Mouse (Mus musculus): ENCODE data around the gene Vangl2. TPM values are rescaled to one million over a fixed set of nuclear protein-coding genes. Genes with fewer than 3 reads are reported as not detected.
"Not testable (repeated sequence)": the region's sequence is repeated elsewhere in the genome, so short reads cannot be mapped to it uniquely, and the experiment has no call there.

The Vangl2 gene
- polyA plus RNA-seq, 1 experiment from 2014 or later: 48.9 TPM

DNA sequence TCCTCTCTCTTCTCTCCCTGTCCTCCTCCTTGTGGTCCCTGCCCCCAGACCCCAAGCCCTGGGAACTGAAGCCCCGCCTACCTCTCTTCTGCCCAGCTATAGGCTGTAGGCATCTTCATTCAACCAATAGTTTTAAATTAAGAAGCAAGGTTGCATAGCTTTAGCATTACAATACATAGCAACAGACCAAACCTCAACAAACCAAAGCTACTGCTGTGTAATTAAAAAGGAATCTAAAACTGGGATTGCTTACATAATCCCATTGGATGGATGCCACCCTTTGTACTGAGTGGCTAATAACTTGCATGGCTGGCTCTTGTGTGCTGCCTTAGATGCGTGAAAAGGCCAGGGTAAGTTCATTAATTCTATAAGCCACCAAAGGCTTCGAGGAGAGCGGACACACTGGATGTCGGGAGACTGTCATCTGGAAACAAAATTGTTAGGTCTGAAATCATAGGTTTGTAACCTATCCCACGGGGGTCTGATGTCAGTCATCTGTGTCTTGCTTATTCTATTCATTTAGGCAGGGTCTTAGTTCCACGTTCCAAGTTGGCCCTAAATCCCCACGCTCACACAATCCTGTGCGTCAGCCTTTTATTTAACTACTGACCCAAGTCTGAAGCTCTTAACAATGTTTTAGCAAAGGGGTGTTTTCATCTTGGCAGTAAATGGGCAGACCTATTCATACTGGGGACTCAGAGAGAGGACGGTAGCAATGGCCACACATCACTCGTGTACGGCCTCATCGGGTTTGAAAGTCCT lies 48.1 kb downstream of the Vangl2 start:
- no peak for DNase-seq (ENCODE audit: low spot score)
- peak; percentile 66; the same call in 1 of the 2 replicates for ATAC-seq (ENCODE audit: low FRiP score)
- WGBS: 68% methylated on average over 13 of the region's 13 CpGs
- H3K4me1 ChIP-seq (replicated peaks; ENCODE audit: control insufficient read depth, insufficient read depth, low read length): no peaks in the 10 kb centered on the region
- no peak overlapping the region for H3K9ac ChIP-seq
- no peaks in the 10 kb centered on the region for H3K36me3 ChIP-seq (replicated peaks; ENCODE audit: control insufficient read depth, insufficient read depth)
- no peaks in the 10 kb centered on the region for H3K27me3 ChIP-seq (ENCODE audit: control insufficient read depth, insufficient read depth, low read length)
- no peak overlapping the region for H3K4me2 ChIP-seq (replicated peaks)
- H3K4me3 ChIP-seq (replicated peaks; ENCODE audit: low read length): no peak overlapping the region
- H3K9me3 ChIP-seq (ENCODE audit: control insufficient read depth, low read length): no peaks in the 10 kb centered on the region
- H3K27ac ChIP-seq: no peak overlapping the region

DNA sequence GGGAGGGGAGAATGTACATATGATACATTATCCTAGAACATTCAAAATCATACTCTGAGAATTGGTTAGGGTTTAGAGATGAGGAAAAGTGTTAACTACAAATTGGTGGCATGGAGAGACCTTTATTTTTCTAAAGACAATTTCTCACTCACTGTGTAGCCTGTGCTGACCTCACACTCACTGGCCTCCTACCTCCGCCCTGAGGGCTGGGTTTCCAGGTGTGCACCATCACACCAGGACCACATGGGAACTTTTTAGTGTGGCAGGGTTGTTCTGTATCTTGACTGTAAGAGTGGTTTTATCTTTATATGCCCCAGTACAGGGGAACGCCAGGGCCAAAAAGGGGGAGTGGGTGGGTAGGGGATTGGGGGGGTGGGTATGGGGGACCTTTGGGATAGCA lies 50.4 kb downstream of the Vangl2 start:
- DNase-seq (ENCODE audit: low spot score): no peak
- Histone ChIP-seq H3K9ac (no peak overlapping the region), H3K27me3 (ENCODE audit: control insufficient read depth, insufficient read depth, low read length) (no peaks in the 10 kb centered on the region), H3K4me1 (replicated peaks; ENCODE audit: control insufficient read depth, insufficient read depth, low read length) (no peaks in the 10 kb centered on the region), H3K4me2 (replicated peaks) (no peak overlapping the region), H3K27ac (no peak overlapping the region), H3K9me3 (ENCODE audit: control insufficient read depth, low read length) (0 out of 2 replicates have a peak, but pooled peaks cover 4% of the 10 kb centered on the region), H3K36me3 (replicated peaks; ENCODE audit: control insufficient read depth, insufficient read depth) (no peaks in the 10 kb centered on the region), H3K4me3 (replicated peaks; ENCODE audit: low read length) (no peak overlapping the region)
- 95% methylated on average over 2 of the region's 2 CpGs for WGBS
- ATAC-seq (ENCODE audit: low FRiP score): no peak

DNA sequence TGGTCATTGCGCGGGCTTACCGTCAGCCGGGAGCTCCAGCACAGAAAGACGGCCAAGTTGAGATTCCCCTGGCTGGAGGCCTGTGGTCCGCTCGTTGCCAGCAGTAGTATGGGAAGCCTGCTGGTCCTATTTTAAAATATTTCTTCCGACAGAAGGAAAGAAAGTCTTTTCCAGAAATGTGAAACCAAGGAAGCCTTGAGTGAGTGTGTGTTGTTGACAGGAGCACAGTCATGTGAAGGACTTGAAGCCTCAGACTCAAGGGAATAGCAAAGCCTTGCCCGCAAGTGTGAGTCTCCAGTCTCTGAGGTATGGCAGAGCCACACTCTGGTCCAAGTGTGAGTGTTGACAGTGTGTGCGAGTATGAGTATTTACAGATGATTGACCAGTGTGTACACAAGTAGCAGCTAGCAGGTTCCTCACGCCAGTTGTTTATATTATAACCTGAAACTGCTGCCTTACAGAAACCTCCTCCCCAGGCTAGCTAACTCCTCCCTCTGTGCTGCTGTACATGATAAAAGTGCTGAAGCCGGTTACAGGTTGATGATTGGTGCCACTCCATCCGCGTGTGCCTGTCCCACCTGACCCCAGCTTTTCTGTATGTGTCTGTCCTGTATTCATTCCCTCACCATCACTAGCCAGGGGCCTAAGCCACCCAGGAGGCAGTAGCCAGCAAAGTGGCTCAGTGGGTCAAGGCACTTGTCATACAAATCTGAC lies 51.3 kb downstream of the Vangl2 start:
- no peak overlapping the region for H3K4me3 ChIP-seq (replicated peaks; ENCODE audit: low read length)
- WGBS: 89% methylated on average over 14 of the region's 14 CpGs
- no peaks in the 10 kb centered on the region for H3K27me3 ChIP-seq (ENCODE audit: control insufficient read depth, insufficient read depth, low read length)
- H3K36me3 ChIP-seq (replicated peaks; ENCODE audit: control insufficient read depth, insufficient read depth): no peaks in the 10 kb centered on the region
- H3K9me3 ChIP-seq (ENCODE audit: control insufficient read depth, low read length): 0 out of 2 replicates have a peak, but pooled peaks cover 4% of the 10 kb centered on the region
- H3K27ac ChIP-seq: no peak overlapping the region
- no peak for ATAC-seq (ENCODE audit: low FRiP score)
- H3K4me1 ChIP-seq (replicated peaks; ENCODE audit: control insufficient read depth, insufficient read depth, low read length): no peaks in the 10 kb centered on the region
- H3K9ac ChIP-seq: no peak overlapping the region
- H3K4me2 ChIP-seq (replicated peaks): no peak overlapping the region
- no peak for DNase-seq (ENCODE audit: low spot score)

DNA sequence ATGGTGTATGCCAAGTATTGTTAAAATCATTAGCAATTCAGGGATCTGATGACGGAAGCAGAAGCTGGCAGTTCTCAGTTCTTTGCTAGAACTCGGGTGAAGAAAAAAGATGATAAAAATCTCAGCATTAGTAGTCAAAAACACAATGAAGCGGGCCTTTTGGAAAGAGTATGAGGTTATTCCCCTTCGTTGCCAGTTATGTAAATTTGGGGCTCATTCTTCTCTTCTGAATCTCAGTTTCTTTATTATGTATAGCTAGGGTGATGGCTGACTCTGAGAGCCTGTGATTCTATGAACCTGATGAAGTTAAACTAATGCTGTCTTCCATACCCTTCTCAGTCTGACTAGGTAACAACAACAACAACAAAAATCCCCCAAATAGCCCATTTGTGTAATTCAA lies 52.4 kb downstream of the Vangl2 start:
- DNase-seq (ENCODE audit: low spot score) (no peak), ATAC-seq (ENCODE audit: low FRiP score) (no peak)
- Histone ChIP-seq H3K36me3 (replicated peaks; ENCODE audit: control insufficient read depth, insufficient read depth) (no peaks in the 10 kb centered on the region), H3K4me1 (replicated peaks; ENCODE audit: control insufficient read depth, insufficient read depth, low read length) (peaks cover 6% of the 10 kb centered on the region; the same call in 1 of the 2 replicates), H3K9me3 (ENCODE audit: control insufficient read depth, low read length) (0 out of 2 replicates have a peak, but pooled peaks cover 4% of the 10 kb centered on the region), H3K4me3 (replicated peaks; ENCODE audit: low read length) (no peak overlapping the region), H3K27ac (no peak overlapping the region), H3K9ac (no peak overlapping the region), H3K27me3 (ENCODE audit: control insufficient read depth, insufficient read depth, low read length) (no peaks in the 10 kb centered on the region), H3K4me2 (replicated peaks) (no peak overlapping the region)
- 78% methylated on average over 4 of the region's 4 CpGs for WGBS

DNA sequence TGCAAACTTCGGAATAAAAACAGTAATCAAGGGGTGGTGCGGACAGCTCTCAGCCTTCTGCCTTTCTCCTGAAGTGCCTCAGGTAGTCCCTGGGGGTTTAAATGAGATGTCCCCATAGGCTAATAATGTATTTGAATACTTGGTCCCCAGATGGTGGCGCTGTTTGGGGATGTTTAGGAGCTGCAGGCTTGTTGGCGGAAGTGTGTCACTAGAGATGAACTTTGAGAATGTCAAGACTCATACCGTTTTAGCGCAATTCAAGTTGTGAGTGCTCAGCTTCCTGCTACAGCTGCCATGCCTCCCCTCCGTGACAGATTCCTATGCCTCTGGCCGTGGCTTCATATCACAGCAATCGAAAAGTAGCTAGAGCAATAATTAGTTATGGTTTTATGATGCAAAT lies 52.9 kb downstream of the Vangl2 start:
- H3K4me2 ChIP-seq (replicated peaks): no peak overlapping the region
- no peaks in the 10 kb centered on the region for H3K27me3 ChIP-seq (ENCODE audit: control insufficient read depth, insufficient read depth, low read length)
- H3K4me3 ChIP-seq (replicated peaks; ENCODE audit: low read length): no peak overlapping the region
- no peak for DNase-seq (ENCODE audit: low spot score)
- H3K27ac ChIP-seq: no peak overlapping the region
- no peak for ATAC-seq (ENCODE audit: low FRiP score)
- H3K36me3 ChIP-seq (replicated peaks; ENCODE audit: control insufficient read depth, insufficient read depth): no peaks in the 10 kb centered on the region
- peaks cover 7% of the 10 kb centered on the region; the same call in 1 of the 2 replicates for H3K4me1 ChIP-seq (replicated peaks; ENCODE audit: control insufficient read depth, insufficient read depth, low read length)
- 90% methylated on average over 9 of the region's 9 CpGs for WGBS
- 0 out of 2 replicates have a peak, but pooled peaks cover 4% of the 10 kb centered on the region for H3K9me3 ChIP-seq (ENCODE audit: control insufficient read depth, low read length)
- no peak overlapping the region for H3K9ac ChIP-seq

DNA sequence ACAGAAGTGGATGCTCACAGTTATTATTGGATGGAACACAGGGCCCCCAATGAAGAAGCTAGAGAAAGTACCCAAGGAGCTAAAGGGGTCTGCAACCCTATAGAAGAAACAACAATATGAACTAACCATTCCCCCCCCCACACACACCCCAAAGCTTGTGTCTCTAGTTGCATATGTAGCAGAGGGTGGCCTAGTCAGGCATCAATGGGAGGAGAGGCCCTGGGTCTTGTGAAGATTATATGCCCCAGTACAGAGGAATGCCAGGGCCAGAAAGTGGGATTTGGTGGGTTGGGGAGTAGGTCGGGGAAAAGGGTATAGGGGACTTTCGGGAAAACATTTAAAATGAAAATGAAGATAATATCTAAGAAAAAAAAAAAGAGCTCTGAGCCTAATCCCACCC lies 53.9 kb downstream of the Vangl2 start:
- H3K27ac ChIP-seq; DNase-seq (ENCODE audit: low spot score); H3K4me2 ChIP-seq (replicated peaks); H3K9me3 ChIP-seq (ENCODE audit: control insufficient read depth, low read length); H3K4me3 ChIP-seq (replicated peaks; ENCODE audit: low read length); H3K4me1 ChIP-seq (replicated peaks; ENCODE audit: control insufficient read depth, insufficient read depth, low read length); H3K36me3 ChIP-seq (replicated peaks; ENCODE audit: control insufficient read depth, insufficient read depth); H3K27me3 ChIP-seq (ENCODE audit: control insufficient read depth, insufficient read depth, low read length); ATAC-seq (ENCODE audit: low FRiP score); H3K9ac ChIP-seq: not testable (repeated sequence)
- 98% methylated on average over 2 of the region's 2 CpGs for WGBS

DNA sequence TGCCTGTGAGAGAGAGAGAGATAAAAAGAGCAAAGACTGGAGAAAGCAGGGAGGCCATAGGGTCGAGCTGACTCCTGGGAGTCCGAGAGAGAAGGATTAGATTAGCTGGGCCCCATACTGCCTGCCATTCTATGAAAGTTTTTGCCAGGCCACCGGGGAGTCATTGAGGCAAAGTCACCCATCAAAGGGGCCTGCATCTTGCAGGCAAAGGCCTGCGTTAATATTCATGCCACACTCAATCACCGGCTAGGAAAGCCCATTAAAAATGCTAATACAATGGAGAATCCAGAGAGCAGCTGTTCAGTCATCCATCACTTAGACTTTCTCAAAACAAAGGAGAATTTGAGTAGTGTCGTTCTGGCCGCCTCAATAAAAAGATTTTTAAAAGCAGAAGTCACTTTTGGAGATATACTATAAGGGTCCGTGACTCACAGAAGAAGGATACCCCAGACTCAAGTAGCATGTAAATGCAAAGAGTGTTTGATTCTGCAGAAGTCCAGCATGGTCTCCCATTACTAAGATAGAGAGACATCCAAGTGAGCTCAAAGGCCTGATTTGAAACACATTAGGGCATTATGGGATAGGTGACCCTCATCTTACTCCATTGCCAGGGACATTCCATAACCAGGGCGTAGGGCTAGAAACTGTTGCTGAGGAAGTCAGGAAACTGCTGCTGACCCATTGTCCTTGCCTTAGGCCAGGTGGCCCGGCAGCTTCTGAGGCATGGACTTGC lies 57.2 kb downstream of the Vangl2 start:
- H3K36me3 ChIP-seq (replicated peaks; ENCODE audit: control insufficient read depth, insufficient read depth): no peaks in the 10 kb centered on the region
- H3K9ac ChIP-seq: no peak overlapping the region
- peak; percentile 73 for ATAC-seq (ENCODE audit: low FRiP score)
- H3K4me2 ChIP-seq (replicated peaks): no peak overlapping the region
- 0 out of 2 replicates have a peak, but pooled peaks cover 4% of the 10 kb centered on the region for H3K9me3 ChIP-seq (ENCODE audit: control insufficient read depth, low read length)
- peaks cover 7% of the 10 kb centered on the region; the same call in 1 of the 2 replicates for H3K4me1 ChIP-seq (replicated peaks; ENCODE audit: control insufficient read depth, insufficient read depth, low read length)
- peak overlapping the region; percentile 47 for H3K27ac ChIP-seq
- peak; percentile 37 for DNase-seq (ENCODE audit: low spot score)
- WGBS: 18% methylated on average over 10 of the region's 10 CpGs
- no peak overlapping the region for H3K4me3 ChIP-seq (replicated peaks; ENCODE audit: low read length)
- no peaks in the 10 kb centered on the region for H3K27me3 ChIP-seq (ENCODE audit: control insufficient read depth, insufficient read depth, low read length)

DNA sequence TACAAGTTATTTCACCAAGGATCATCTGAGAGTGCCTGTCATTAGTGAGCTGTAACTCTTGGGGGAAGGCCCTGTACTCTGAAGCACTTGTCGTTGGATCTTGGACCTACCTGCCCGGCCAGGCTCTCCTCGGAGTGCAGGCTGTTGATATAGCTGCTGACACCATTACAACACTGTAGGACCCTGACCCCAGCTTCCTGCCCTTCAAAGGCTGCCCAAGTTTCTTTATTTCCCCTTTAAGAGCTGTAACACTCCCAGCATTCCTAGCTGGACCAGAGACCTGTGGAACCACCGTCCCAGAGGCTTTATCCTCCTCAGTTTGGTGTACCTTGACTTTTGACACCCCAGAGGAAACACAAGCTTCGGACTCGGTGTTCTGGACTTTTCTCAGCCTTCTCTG lies 59.0 kb downstream of the Vangl2 start:
- Histone ChIP-seq H3K9me3 (ENCODE audit: control insufficient read depth, low read length) (no peaks in the 10 kb centered on the region), H3K27me3 (ENCODE audit: control insufficient read depth, insufficient read depth, low read length) (no peaks in the 10 kb centered on the region), H3K4me1 (replicated peaks; ENCODE audit: control insufficient read depth, insufficient read depth, low read length) (peaks cover 7% of the 10 kb centered on the region; the same call in 1 of the 2 replicates), H3K36me3 (replicated peaks; ENCODE audit: control insufficient read depth, insufficient read depth) (no peaks in the 10 kb centered on the region), H3K27ac (no peak overlapping the region), H3K4me2 (replicated peaks) (no peak overlapping the region), H3K4me3 (replicated peaks; ENCODE audit: low read length) (no peak overlapping the region), H3K9ac (no peak overlapping the region)
- WGBS: 94% methylated on average over 6 of the region's 6 CpGs
- ATAC-seq (ENCODE audit: low FRiP score): no peak
- no peak for DNase-seq (ENCODE audit: low spot score)
